Mouse (Mus musculus): ENCODE results near the gene Nop9. TPM values are rescaled to one million over a fixed set of nuclear protein-coding genes. Genes with fewer than 3 reads are reported as not detected.

The Nop9 gene
- 4.8 and 5.5 TPM in 2 replicates for polyA plus RNA-seq (2012; ENCODE audit: insufficient read depth, insufficient read length, missing spikeins)

- Histone ChIP-seq H3K4me1 (ENCODE audit: control insufficient read depth, insufficient read depth, insufficient read length, low read length) (peaks cover 5% of the 10 kb centered on the region), H3K27ac (replicated peaks; ENCODE audit: low read depth, low read length) (peak within 1 kb of the TSS; percentile 27), H3K4me3 (ENCODE audit: insufficient read depth, low read depth, low read length) (peak within 1 kb of the TSS; percentile 94)
Measured at GRCm38 (mm10) chr14:55745180-55745860, at the start of gene Nop9, which contains the start of gene Dhrs1. TSS of gene Nop9 (plus strand) at chr14:55745693. TSS of gene Dhrs1 (minus strand) at chr14:55745690.

GRCm38 (mm10) chr14:55697226-55697625, 48.3 kb upstream of the Nop9 start:
- H3K4me1 ChIP-seq (ENCODE audit: control insufficient read depth, insufficient read depth, insufficient read length, low read length): no peaks in the 10 kb centered on the region
- H3K27ac ChIP-seq (replicated peaks; ENCODE audit: low read depth, low read length): peak overlapping the region; percentile 60; the same call in 1 of the 2 replicates
- H3K4me3 ChIP-seq (ENCODE audit: insufficient read depth, low read depth, low read length): peak overlapping the region; percentile 45

- Histone ChIP-seq H3K4me1 (ENCODE audit: control insufficient read depth, insufficient read depth, insufficient read length, low read length) (no peaks in the 10 kb centered on the region), H3K4me3 (ENCODE audit: insufficient read depth, low read depth, low read length) (no peak overlapping the region), H3K27ac (replicated peaks; ENCODE audit: low read depth, low read length) (no peak overlapping the region)
Measured at GRCm38 (mm10) chr14:55701131-55701530, 44.4 kb upstream of the Nop9 start.

GRCm38 (mm10) chr14:55702761-55703160, 42.7 kb upstream of the Nop9 start:
- no peak overlapping the region for H3K27ac ChIP-seq (replicated peaks; ENCODE audit: low read depth, low read length)
- no peak overlapping the region for H3K4me3 ChIP-seq (ENCODE audit: insufficient read depth, low read depth, low read length)
- H3K4me1 ChIP-seq (ENCODE audit: control insufficient read depth, insufficient read depth, insufficient read length, low read length): no peaks in the 10 kb centered on the region

- Histone ChIP-seq H3K4me3 (ENCODE audit: insufficient read depth, low read depth, low read length) (no peak overlapping the region), H3K27ac (replicated peaks; ENCODE audit: low read depth, low read length) (no peak overlapping the region), H3K4me1 (ENCODE audit: control insufficient read depth, insufficient read depth, insufficient read length, low read length) (no peaks in the 10 kb centered on the region)
Measured at GRCm38 (mm10) chr14:55706051-55706600, 39.4 kb upstream of the Nop9 start.

- Histone ChIP-seq H3K4me3 (ENCODE audit: insufficient read depth, low read depth, low read length) (no peak overlapping the region), H3K27ac (replicated peaks; ENCODE audit: low read depth, low read length) (no peak overlapping the region), H3K4me1 (ENCODE audit: control insufficient read depth, insufficient read depth, insufficient read length, low read length) (no peaks in the 10 kb centered on the region)
Measured at GRCm38 (mm10) chr14:55707397-55707796, 38.1 kb upstream of the Nop9 start.

- Histone ChIP-seq H3K4me1 (ENCODE audit: control insufficient read depth, insufficient read depth, insufficient read length, low read length) (no peaks in the 10 kb centered on the region), H3K4me3 (ENCODE audit: insufficient read depth, low read depth, low read length) (no peak overlapping the region), H3K27ac (replicated peaks; ENCODE audit: low read depth, low read length) (no peak overlapping the region)
Measured at GRCm38 (mm10) chr14:55709509-55709908, 36.0 kb upstream of the Nop9 start.

GRCm38 (mm10) chr14:55711786-55712185, 33.7 kb upstream of the Nop9 start:
- H3K27ac ChIP-seq (replicated peaks; ENCODE audit: low read depth, low read length): no peak overlapping the region
- H3K4me3 ChIP-seq (ENCODE audit: insufficient read depth, low read depth, low read length): no peak overlapping the region

GRCm38 (mm10) chr14:55713007-55713728, 32.3 kb upstream of the Nop9 start:
- peak overlapping the region; percentile 36 for H3K4me3 ChIP-seq (ENCODE audit: insufficient read depth, low read depth, low read length)
- H3K4me1 ChIP-seq (ENCODE audit: control insufficient read depth, insufficient read depth, insufficient read length, low read length): no peaks in the 10 kb centered on the region
- H3K27ac ChIP-seq (replicated peaks; ENCODE audit: low read depth, low read length): no peak overlapping the region

More at GRCm38 (mm10) chr14:55711786-55712185, 33.7 kb upstream of the Nop9 start:
- H3K4me1 ChIP-seq (ENCODE audit: control insufficient read depth, insufficient read depth, insufficient read length, low read length): no peaks in the 10 kb centered on the region

- Histone ChIP-seq H3K4me1 (ENCODE audit: control insufficient read depth, insufficient read depth, insufficient read length, low read length) (no peaks in the 10 kb centered on the region), H3K4me3 (ENCODE audit: insufficient read depth, low read depth, low read length) (peak within 1 kb of the TSS; percentile 36), H3K27ac (replicated peaks; ENCODE audit: low read depth, low read length) (no peak within 1 kb of the TSS)
Measured at GRCm38 (mm10) chr14:55713729-55714122, 31.8 kb upstream of the Nop9 start, which contains the start of gene Tgm1. TSS of gene Tgm1 (minus strand) at chr14:55713926.

- Histone ChIP-seq H3K4me1 (ENCODE audit: control insufficient read depth, insufficient read depth, insufficient read length, low read length) (no peaks in the 10 kb centered on the region), H3K27ac (replicated peaks; ENCODE audit: low read depth, low read length) (no peak overlapping the region), H3K4me3 (ENCODE audit: insufficient read depth, low read depth, low read length) (no peak overlapping the region)
Measured at GRCm38 (mm10) chr14:55714893-55715292, 30.6 kb upstream of the Nop9 start.

GRCm38 (mm10) chr14:55716271-55716670, 29.2 kb upstream of the Nop9 start:
- no peaks in the 10 kb centered on the region for H3K4me1 ChIP-seq (ENCODE audit: control insufficient read depth, insufficient read depth, insufficient read length, low read length)
- H3K27ac ChIP-seq (replicated peaks; ENCODE audit: low read depth, low read length): no peak overlapping the region
- H3K4me3 ChIP-seq (ENCODE audit: insufficient read depth, low read depth, low read length): no peak overlapping the region

GRCm38 (mm10) chr14:55716884-55717283, 28.6 kb upstream of the Nop9 start:
- Histone ChIP-seq H3K4me3 (ENCODE audit: insufficient read depth, low read depth, low read length) (no peak overlapping the region), H3K4me1 (ENCODE audit: control insufficient read depth, insufficient read depth, insufficient read length, low read length) (no peaks in the 10 kb centered on the region; the same call in 1 of the 2 replicates), H3K27ac (replicated peaks; ENCODE audit: low read depth, low read length) (no peak overlapping the region)

- Histone ChIP-seq H3K4me1 (ENCODE audit: control insufficient read depth, insufficient read depth, insufficient read length, low read length) (peaks cover 2% of the 10 kb centered on the region), H3K4me3 (ENCODE audit: insufficient read depth, low read depth, low read length) (no peak overlapping the region), H3K27ac (replicated peaks; ENCODE audit: low read depth, low read length) (no peak overlapping the region)
Measured at GRCm38 (mm10) chr14:55719737-55720136, 25.8 kb upstream of the Nop9 start.

- peaks cover 2% of the 10 kb centered on the region for H3K4me1 ChIP-seq (ENCODE audit: control insufficient read depth, insufficient read depth, insufficient read length, low read length)
- no peak overlapping the region for H3K4me3 ChIP-seq (ENCODE audit: insufficient read depth, low read depth, low read length)
- H3K27ac ChIP-seq (replicated peaks; ENCODE audit: low read depth, low read length): no peak overlapping the region
Measured at GRCm38 (mm10) chr14:55720666-55721065, 24.8 kb upstream of the Nop9 start.
